Mouse (Mus musculus): ENCODE data around the gene Pdlim4.
"Not testable (repeated sequence)": the region's sequence is repeated elsewhere in the genome, so short reads cannot be mapped to it uniquely, and the experiment has no call there.

The Pdlim4 gene

DNA sequence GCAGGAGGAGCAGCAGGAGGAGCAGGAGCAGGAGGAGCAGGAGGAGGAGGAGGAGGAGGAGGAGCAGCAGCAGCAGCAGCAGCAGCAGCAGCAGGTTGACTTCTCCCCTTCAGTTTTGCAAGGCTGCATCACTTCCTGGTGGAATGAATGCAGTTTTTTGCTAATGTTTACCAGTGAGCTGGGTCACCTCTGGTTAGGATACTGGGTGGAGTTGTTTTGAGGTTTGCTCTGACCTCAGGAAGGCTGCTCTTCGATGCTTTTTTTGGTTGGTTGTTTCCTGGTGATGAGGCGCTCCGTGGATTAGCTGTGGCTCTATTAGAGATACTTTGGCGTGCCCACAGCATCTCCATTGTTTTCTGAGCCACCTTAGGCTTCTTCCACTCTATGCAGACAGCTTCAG, 51.2 kb downstream of the Pdlim4 start:
- no peak for DNase-seq (ENCODE audit: low read depth)

DNA sequence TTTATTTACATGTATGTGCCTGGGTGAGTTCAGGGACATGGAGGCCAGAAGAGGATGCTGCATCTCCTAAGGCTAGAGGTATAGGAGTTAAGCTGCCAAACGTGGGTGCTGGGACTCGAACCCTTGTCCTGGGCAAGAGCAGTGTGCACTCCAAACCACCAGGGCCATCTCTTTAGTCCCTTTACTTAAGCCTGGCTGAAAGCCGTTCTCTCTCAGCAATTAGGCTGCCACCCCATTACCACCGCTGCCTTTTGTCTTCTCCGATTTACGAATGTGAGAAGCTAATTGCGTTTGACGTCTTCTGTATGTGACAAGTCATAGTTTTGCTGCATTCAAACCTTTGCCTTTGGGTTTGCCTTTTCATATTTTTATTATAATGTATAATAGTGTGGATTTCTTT, 52.8 kb downstream of the Pdlim4 start:
- DNase-seq (ENCODE audit: low read depth): no peak

DNA sequence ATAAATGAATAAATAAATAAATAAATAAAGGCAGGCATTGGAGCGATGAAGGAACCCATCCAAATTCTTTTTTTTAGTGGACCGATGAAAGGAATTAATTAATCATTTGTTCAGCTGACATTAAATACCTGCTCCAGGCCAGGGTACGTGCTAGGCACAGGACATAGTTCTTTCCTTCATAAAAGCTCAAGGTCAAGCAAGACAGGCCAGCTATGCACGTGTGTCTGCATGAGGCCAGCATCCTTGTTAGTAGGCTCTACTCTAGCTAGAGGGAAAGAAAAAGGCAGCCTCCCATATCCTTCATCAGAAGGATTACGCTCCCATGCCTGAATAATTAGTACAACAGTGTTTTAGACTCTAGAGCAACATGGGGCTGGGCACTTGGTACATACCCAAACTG, 55.9 kb downstream of the Pdlim4 start:
- no peak for DNase-seq (ENCODE audit: low read depth)

DNA sequence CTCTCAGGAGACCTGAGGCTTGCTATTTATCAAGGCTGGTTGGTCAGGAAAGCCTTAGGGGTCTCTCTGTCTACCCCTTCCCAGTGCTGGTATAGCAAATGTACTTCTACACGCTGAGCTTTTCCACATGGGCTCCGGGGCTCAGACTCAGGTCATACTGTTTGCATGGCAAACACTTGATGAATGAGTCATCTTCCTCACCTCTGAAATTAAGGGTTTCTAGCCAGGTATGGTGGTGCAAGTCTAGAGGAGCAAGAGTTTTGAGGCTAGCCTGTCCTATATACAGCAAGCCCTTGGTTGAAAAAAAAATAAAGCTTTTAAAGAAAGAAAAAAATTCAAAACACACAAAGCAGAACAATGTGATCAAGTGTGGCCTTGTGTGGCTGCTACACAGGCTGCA, 57.6 kb downstream of the Pdlim4 start:
- DNase-seq (ENCODE audit: low read depth): no peak

DNA sequence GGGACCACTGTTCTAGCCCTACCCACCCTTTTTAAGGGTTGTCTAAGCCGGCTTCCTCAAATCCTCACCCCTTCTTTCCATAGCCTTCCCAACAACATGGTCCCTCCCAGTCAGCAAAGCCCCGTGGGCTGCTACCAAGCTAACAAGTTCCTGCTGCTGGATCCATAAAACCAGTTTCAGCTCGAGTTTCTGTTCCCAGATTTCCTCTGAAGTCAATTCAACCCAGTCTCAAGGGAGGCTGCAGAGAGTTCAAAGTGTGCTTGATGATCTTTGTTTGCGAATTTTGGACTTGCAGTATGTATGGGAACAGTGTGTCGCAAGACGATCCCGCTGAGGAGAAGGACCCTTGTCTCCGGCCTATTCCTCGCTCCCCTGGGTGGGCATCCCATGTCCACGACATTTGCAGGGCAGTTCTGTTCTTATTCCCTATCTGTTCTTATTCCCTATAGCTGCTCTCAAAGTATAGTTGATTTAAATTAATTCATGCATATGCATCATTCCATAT, 60.3 kb downstream of the Pdlim4 start:
- DNase-seq (ENCODE audit: low read depth): peak; percentile 32

DNA sequence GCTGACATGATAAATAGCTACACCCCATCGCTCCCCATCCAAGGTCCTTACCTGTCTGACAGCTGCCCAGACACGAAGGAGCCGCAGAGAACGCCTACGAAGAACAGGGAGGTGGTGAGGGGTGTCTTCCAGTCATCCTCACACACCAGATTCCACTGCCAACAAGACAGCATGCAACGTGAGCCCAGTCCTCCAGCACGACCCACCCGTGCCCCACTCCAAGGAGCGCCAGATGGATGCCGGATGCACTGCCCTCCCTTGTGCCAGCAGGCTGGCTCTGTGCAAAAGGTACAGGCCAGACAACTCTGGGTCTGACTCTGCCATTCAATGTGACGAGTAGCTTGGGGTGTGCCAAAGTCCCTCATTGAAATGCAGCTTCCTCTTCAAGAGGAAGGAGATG, 61.1 kb downstream of the Pdlim4 start:
- DNase-seq (ENCODE audit: low read depth): no peak

DNA sequence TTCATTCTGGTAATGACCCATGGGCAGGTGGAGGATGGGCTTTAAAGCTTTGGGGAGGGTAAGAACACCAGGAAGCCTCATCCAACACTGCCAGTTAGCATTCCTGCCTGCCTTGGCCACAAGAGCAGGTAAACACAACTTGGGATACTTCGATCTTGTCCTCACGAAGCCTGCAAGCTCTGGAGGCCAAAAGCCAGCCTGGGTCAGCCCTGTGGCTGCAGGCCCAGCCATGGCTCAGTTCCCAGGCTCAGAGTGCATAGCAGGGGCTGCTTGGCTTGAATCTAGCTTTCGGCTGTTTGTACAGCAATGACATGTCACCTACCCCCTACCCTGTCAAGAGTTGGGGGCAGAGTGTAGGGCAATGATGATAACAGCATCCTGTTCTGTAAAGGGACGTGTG, 61.9 kb downstream of the Pdlim4 start:
- DNase-seq (ENCODE audit: low read depth): no peak

DNA sequence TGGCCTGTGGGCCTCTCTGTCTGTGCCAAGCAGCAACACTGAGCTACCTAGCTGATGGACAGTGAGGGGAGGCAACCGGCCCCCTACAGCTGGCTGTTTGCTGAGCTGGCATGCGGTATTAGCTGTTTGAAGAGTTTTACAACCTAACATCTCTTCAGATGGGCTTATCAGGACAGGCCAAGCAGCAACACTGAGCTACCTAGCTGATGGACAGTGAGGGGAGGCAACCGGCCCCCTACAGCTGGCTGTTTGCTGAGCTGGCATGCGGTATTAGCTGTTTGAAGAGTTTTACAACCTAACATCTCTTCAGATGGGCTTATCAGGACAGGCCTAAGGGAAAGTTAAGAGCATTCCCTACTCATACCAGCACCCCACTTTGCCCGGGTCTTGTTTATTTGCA, 62.5 kb downstream of the Pdlim4 start:
- DNase-seq (ENCODE audit: low read depth): not testable (repeated sequence)
